In genomic region chr10:62261115-62261886, GRCm38 (mm10) we compare ENCODE assay signal across 8 mouse cellular contexts. TPM values are rescaled to one million over a fixed set of nuclear protein-coding genes. Genes with fewer than 3 reads are reported as not detected.
DNase-seq lines count a peak whose midpoint lies in the region; ATAC-seq and TF ChIP-seq lines count a peak whose summit lies in the region.

No protein-coding gene starts in this region.

- H3K36me3 ChIP-seq in heart, embryonic 12.5 days = no peaks in the 10 kb centered on the region
- no peaks in the 10 kb centered on the region for H3K36me3 ChIP-seq in kidney, embryonic 16.5 days (ENCODE audit: insufficient read depth, low read length)
- H3K36me3 ChIP-seq in liver, embryonic 14.5 days (replicated peaks; ENCODE audit: control insufficient read depth, insufficient read depth, low read depth) = no peaks in the 10 kb centered on the region
- H3K36me3 ChIP-seq in neural tube, embryonic 11.5 days (ENCODE audit: control insufficient read depth, insufficient read depth, low read length) = no peaks in the 10 kb centered on the region

- no peak overlapping the region for H3K27ac ChIP-seq in heart, embryonic 12.5 days (ENCODE audit: poor library complexity, severe bottlenecking)
- H3K27ac ChIP-seq in kidney, embryonic 16.5 days (ENCODE audit: low read length) = no peak overlapping the region
- H3K27ac ChIP-seq in liver, embryonic 14.5 days = no peak overlapping the region
- H3K27ac ChIP-seq in neural tube, embryonic 11.5 days (ENCODE audit: low read depth, low read length) = no peak overlapping the region

- ATAC-seq in heart, embryonic 12.5 days (ENCODE audit: insufficient number of reproducible peaks, low FRiP score) = peak; percentile 67
- peak; percentile 88 for ATAC-seq in kidney, embryonic 16.5 days (ENCODE audit: low FRiP score, low TSS enrichment)
- peak; percentile 85 for ATAC-seq in liver, embryonic 14.5 days (ENCODE audit: insufficient read depth)
- peak; percentile 60 for ATAC-seq in neural tube, embryonic 11.5 days (ENCODE audit: insufficient read depth, low FRiP score, low TSS enrichment)

- peak; percentile 80 for DNase-seq in CD4-positive helper T cell, adult 2 months (ENCODE audit: low read depth, low spot score)
- peak; percentile 70 for DNase-seq in adrenal gland, adult 2 months
- DNase-seq in embryo, embryonic 11.5 days (ENCODE audit: low read depth, low spot score) = peak; percentile 79
- DNase-seq in liver, embryonic 14.5 days (ENCODE audit: low read depth in 3 of 3, low spot score in 3 of 3) = peak; percentile 69 to 75 (median 73)
- peak; percentile 88 for DNase-seq in neural tube, embryonic 11.5 days (ENCODE audit: low spot score)
- peak; percentile 81 for DNase-seq in testis, postnatal 10 days (ENCODE audit: low spot score)

- 0 out of 2 replicates have a peak, but pooled peaks cover 3% of the 10 kb centered on the region for H3K9me3 ChIP-seq in heart, embryonic 12.5 days (replicated peaks)
- H3K9me3 ChIP-seq in kidney, embryonic 16.5 days (ENCODE audit: low read length) = no peaks in the 10 kb centered on the region
- H3K9me3 ChIP-seq in liver, embryonic 14.5 days (ENCODE audit: control insufficient read depth, low read length) = no peaks in the 10 kb centered on the region
- no peaks in the 10 kb centered on the region for H3K9me3 ChIP-seq in neural tube, embryonic 11.5 days (ENCODE audit: control insufficient read depth, low read length)

- H3K4me1 ChIP-seq in heart, embryonic 12.5 days (replicated peaks) = peaks cover 11% of the 10 kb centered on the region; the same call in 1 of the 2 replicates
- H3K4me1 ChIP-seq in kidney, embryonic 16.5 days (ENCODE audit: insufficient read depth, low read length) = 0 out of 2 replicates have a peak, but pooled peaks cover 3% of the 10 kb centered on the region
- peaks cover 0 to 8% of the 10 kb centered on the region in 2 experiments; a peak in 2 of 4 replicates for H3K4me1 ChIP-seq in liver, embryonic 14.5 days (replicated peaks; ENCODE audit: control insufficient read depth in 2 of 2, insufficient read depth in 2 of 2, low read length in 1 of 2)
- no peaks in the 10 kb centered on the region for H3K4me1 ChIP-seq in neural tube, embryonic 11.5 days (ENCODE audit: control insufficient read depth, insufficient read depth, low read length)

- H3K9ac ChIP-seq in heart, embryonic 12.5 days = no peak overlapping the region
- no peak overlapping the region for H3K9ac ChIP-seq in kidney, embryonic 16.5 days (replicated peaks; ENCODE audit: low read length)
- no peak overlapping the region for H3K9ac ChIP-seq in liver, embryonic 14.5 days (replicated peaks)
- no peak overlapping the region for H3K9ac ChIP-seq in neural tube, embryonic 11.5 days (ENCODE audit: low read length)

- no peak overlapping the region for H3K4me2 ChIP-seq in heart, embryonic 12.5 days
- H3K4me2 ChIP-seq in kidney, embryonic 16.5 days (replicated peaks; ENCODE audit: low read depth, low read length) = no peak overlapping the region
- H3K4me2 ChIP-seq in liver, embryonic 14.5 days (ENCODE audit: low read depth) = peak overlapping the region; percentile 11; the same call in 1 of the 2 replicates
- no peak overlapping the region for H3K4me2 ChIP-seq in neural tube, embryonic 11.5 days (ENCODE audit: low read depth)

- TF ChIP-seq EP300 in liver, embryonic 14.5 days (IDR thresholded peaks at IDR 0.05; ENCODE audit: low read depth) = no peak

- H3K27me3 ChIP-seq in heart, embryonic 12.5 days (replicated peaks) = no peaks in the 10 kb centered on the region
- no peaks in the 10 kb centered on the region for H3K27me3 ChIP-seq in kidney, embryonic 16.5 days (ENCODE audit: insufficient read depth, low read length)
- no peaks in the 10 kb centered on the region for H3K27me3 ChIP-seq in liver, embryonic 14.5 days (ENCODE audit: control insufficient read depth, insufficient read depth, low read length)
- H3K27me3 ChIP-seq in neural tube, embryonic 11.5 days (ENCODE audit: control insufficient read depth, insufficient read depth, low read length) = no peaks in the 10 kb centered on the region

- WGBS in heart, embryonic 12.5 days = 14% methylated on average over 18 of the region's 18 CpGs
- WGBS in kidney, embryonic 16.5 days = 15% methylated on average over 18 of the region's 18 CpGs
- WGBS in liver, embryonic 14.5 days (ENCODE audit: insufficient replicate concordance) = 13% methylated on average over 18 of the region's 18 CpGs
- 17% methylated on average over 18 of the region's 18 CpGs for WGBS in neural tube, embryonic 11.5 days

- TF ChIP-seq CTCF in liver, embryonic 14.5 days (IDR thresholded peaks at IDR 0.05; ENCODE audit: low read depth) = peak; percentile 92

- H3K4me3 ChIP-seq in heart, embryonic 12.5 days = no peak overlapping the region
- H3K4me3 ChIP-seq in kidney, embryonic 16.5 days (ENCODE audit: low read length) = no peak overlapping the region
- no peak overlapping the region for H3K4me3 ChIP-seq in liver, embryonic 14.5 days (ENCODE audit: insufficient read depth in 1 of 2, low read depth in 2 of 2, low read length in 2 of 2)
- no peak overlapping the region for H3K4me3 ChIP-seq in neural tube, embryonic 11.5 days (ENCODE audit: low read depth, low read length)

RNA-seq across cellular contexts. Expression of gene Tacr2, which starts 9.1 kb away (rescaled TPM):
- total RNA-seq in adrenal gland, adult 2 months (2021) = 10 to 100 TPM; 21.8 to 64.4 TPM
- polyA plus RNA-seq in adrenal gland, adult 2 months (2012; rRNA removed) = 146 and 235 TPM in 2 replicates
- not detected in 2 replicates for polyA plus RNA-seq in heart, embryonic 12.5 days (2016; fragmentation: Nextera tagmentation; extraction: Ambion mirVana)
- 0.15 and 0.22 TPM in 2 replicates for polyA plus RNA-seq in kidney, embryonic 16.5 days (2015; fragmentation: Nextera tagmentation; extraction: Ambion mirVana)
- not detected in 2 replicates for polyA plus RNA-seq in liver, embryonic 14.5 days (2012; rRNA removed)
- polyA plus RNA-seq in liver, embryonic 14.5 days (2014; fragmentation: Nextera tagmentation; extraction: Ambion mirVana) = not detected in 2 replicates
- not detected in 2 replicates for polyA plus RNA-seq in neural tube, embryonic 11.5 days (2014; fragmentation: Nextera tagmentation; extraction: Ambion mirVana)

RNA-seq across cellular contexts. Expression of gene Tspan15, which starts 30.2 kb away (rescaled TPM):
- total RNA-seq in adrenal gland, adult 2 months (2021) = 10 to 100 TPM; 14.4 to 22.5 TPM
- 66.3 and 71.2 TPM in 2 replicates for polyA plus RNA-seq in adrenal gland, adult 2 months (2012; rRNA removed)
- 5.6 and 5.7 TPM in 2 replicates for polyA plus RNA-seq in heart, embryonic 12.5 days (2016; fragmentation: Nextera tagmentation; extraction: Ambion mirVana)
- 69.5 and 78.7 TPM in 2 replicates for polyA plus RNA-seq in kidney, embryonic 16.5 days (2015; fragmentation: Nextera tagmentation; extraction: Ambion mirVana)
- polyA plus RNA-seq in liver, embryonic 14.5 days (2012; rRNA removed) = 7.3 and 11.0 TPM in 2 replicates
- 7.3 and 9.8 TPM in 2 replicates for polyA plus RNA-seq in liver, embryonic 14.5 days (2014; fragmentation: Nextera tagmentation; extraction: Ambion mirVana)
- polyA plus RNA-seq in neural tube, embryonic 11.5 days (2014; fragmentation: Nextera tagmentation; extraction: Ambion mirVana) = 8.6 and 8.9 TPM in 2 replicates

Comparison
In these comparisons a context has a peak if more than half of its experiments do, and no peak if none do; other contexts are left out.
1. RNA of gene Tacr2, which starts 9.1 kb away (polyA plus RNA-seq): 146 to 235 TPM in adrenal gland, adult 2 months; 0.15 to 0.22 TPM in kidney, embryonic 16.5 days, not detected in heart, embryonic 12.5 days, not detected in liver, embryonic 14.5 days and not detected in neural tube, embryonic 11.5 days; every median in the first group is over 100 times any median in the second.
2. Peak in every context shown above with its lines, with median percentiles within 50 percentile points of each other: DNase-seq and ATAC-seq.